Mouse (Mus musculus): Measurements from ENCODE around the gene Coq10a. TPM values are rescaled to one million over a fixed set of nuclear protein-coding genes. Genes with fewer than 3 reads are reported as not detected.
"Not testable (repeated sequence)": the region's sequence is repeated elsewhere in the genome, so short reads cannot be mapped to it uniquely, and the experiment has no call there.

Coq10a gene
- polyA plus RNA-seq, 1 experiment: 79.1 TPM

- peaks cover 12% of the 10 kb centered on the region for H3K36me3 ChIP-seq (ENCODE audit: control insufficient read depth, insufficient read depth, low read length)
- WGBS: under 1% methylated on average over 61 of the region's 61 CpGs
Observed at GRCm38 (mm10) chr10:128337306-128338181, 31.3 kb downstream of the Coq10a start, which contains the start of gene Cs. Cs (plus strand) TSS chr10:128337734.

GRCm38 (mm10) chr10:128336597-128336996, 32.2 kb downstream of the Coq10a start:
- Histone ChIP-seq H3K27ac (ENCODE audit: insufficient read depth, low read depth, low read length) (peak overlapping the region; percentile 89), H3K4me3 (ENCODE audit: low read depth, low read length) (no peak overlapping the region)
- 33% methylated on average over 3 of the region's 3 CpGs for WGBS

More at GRCm38 (mm10) chr10:128337306-128338181, 31.3 kb downstream of the Coq10a start, which contains the start of gene Cs:
- TF ChIP-seq POLR2A (IDR thresholded peaks at IDR 0.05; ENCODE audit: low read depth, low read length) (peak; percentile 72), CTCF (IDR thresholded peaks at IDR 0.05; ENCODE audit: extremely low read depth, insufficient read length, insufficient replicate concordance, low read depth, low read length) (no peak)
- peaks cover 2% of the 10 kb centered on the region for H3K4me1 ChIP-seq (ENCODE audit: control insufficient read depth, insufficient read depth, insufficient read length, low read length)
- no peaks in the 10 kb centered on the region for H3K27me3 ChIP-seq (ENCODE audit: control insufficient read depth, insufficient read depth, low read length)
- peak within 1 kb of the TSS; percentile 76 for H3K4me3 ChIP-seq (ENCODE audit: low read depth, low read length)
- peak within 1 kb of the TSS; percentile 95 for H3K27ac ChIP-seq (ENCODE audit: insufficient read depth, low read depth, low read length)

GRCm38 (mm10) chr10:128336195-128336594, 32.6 kb downstream of the Coq10a start:
- Histone ChIP-seq H3K4me3 (ENCODE audit: low read depth, low read length) (no peak overlapping the region), H3K36me3 (ENCODE audit: control insufficient read depth, insufficient read depth, low read length) (peaks cover 8% of the 10 kb centered on the region), H3K27ac (ENCODE audit: insufficient read depth, low read depth, low read length) (peak overlapping the region; percentile 86), H3K4me1 (ENCODE audit: control insufficient read depth, insufficient read depth, insufficient read length, low read length) (peaks cover 2% of the 10 kb centered on the region), H3K27me3 (ENCODE audit: control insufficient read depth, insufficient read depth, low read length) (no peaks in the 10 kb centered on the region)
- no peak for TF ChIP-seq POLR2A (IDR thresholded peaks at IDR 0.05; ENCODE audit: low read depth, low read length)
- no peak for TF ChIP-seq CTCF (IDR thresholded peaks at IDR 0.05; ENCODE audit: extremely low read depth, insufficient read length, insufficient replicate concordance, low read depth, low read length)
- WGBS: 58% methylated on average over 3 of the region's 3 CpGs

More at GRCm38 (mm10) chr10:128336597-128336996, 32.2 kb downstream of the Coq10a start:
- H3K4me1 ChIP-seq (ENCODE audit: control insufficient read depth, insufficient read depth, insufficient read length, low read length): peaks cover 2% of the 10 kb centered on the region
- peaks cover 12% of the 10 kb centered on the region for H3K36me3 ChIP-seq (ENCODE audit: control insufficient read depth, insufficient read depth, low read length)
- TF ChIP-seq POLR2A (IDR thresholded peaks at IDR 0.05; ENCODE audit: low read depth, low read length) (no peak), CTCF (IDR thresholded peaks at IDR 0.05; ENCODE audit: extremely low read depth, insufficient read length, insufficient replicate concordance, low read depth, low read length) (no peak)
- no peaks in the 10 kb centered on the region for H3K27me3 ChIP-seq (ENCODE audit: control insufficient read depth, insufficient read depth, low read length)

GRCm38 (mm10) chr10:128335582-128335981, 33.2 kb downstream of the Coq10a start:
- TF ChIP-seq CTCF (IDR thresholded peaks at IDR 0.05; ENCODE audit: extremely low read depth, insufficient read length, insufficient replicate concordance, low read depth, low read length): no peak
- H3K27ac ChIP-seq (ENCODE audit: insufficient read depth, low read depth, low read length): peak overlapping the region; percentile 86
- 0% methylated on average over 4 of the region's 4 CpGs for WGBS

GRCm38 (mm10) chr10:128332358-128333249, 36.2 kb downstream of the Coq10a start:
- not testable (repeated sequence) for H3K4me1 ChIP-seq (ENCODE audit: control insufficient read depth, insufficient read depth, insufficient read length, low read length); H3K36me3 ChIP-seq (ENCODE audit: control insufficient read depth, insufficient read depth, low read length); H3K4me3 ChIP-seq (ENCODE audit: low read depth, low read length); H3K27ac ChIP-seq (ENCODE audit: insufficient read depth, low read depth, low read length); H3K27me3 ChIP-seq (ENCODE audit: control insufficient read depth, insufficient read depth, low read length)
- WGBS: 65% methylated on average over 6 of the region's 6 CpGs

More at GRCm38 (mm10) chr10:128335582-128335981, 33.2 kb downstream of the Coq10a start:
- Histone ChIP-seq H3K4me1 (ENCODE audit: control insufficient read depth, insufficient read depth, insufficient read length, low read length) (peaks cover 2% of the 10 kb centered on the region), H3K27me3 (ENCODE audit: control insufficient read depth, insufficient read depth, low read length) (no peaks in the 10 kb centered on the region), H3K36me3 (ENCODE audit: control insufficient read depth, insufficient read depth, low read length) (peaks cover 7% of the 10 kb centered on the region), H3K4me3 (ENCODE audit: low read depth, low read length) (no peak overlapping the region)

DNA sequence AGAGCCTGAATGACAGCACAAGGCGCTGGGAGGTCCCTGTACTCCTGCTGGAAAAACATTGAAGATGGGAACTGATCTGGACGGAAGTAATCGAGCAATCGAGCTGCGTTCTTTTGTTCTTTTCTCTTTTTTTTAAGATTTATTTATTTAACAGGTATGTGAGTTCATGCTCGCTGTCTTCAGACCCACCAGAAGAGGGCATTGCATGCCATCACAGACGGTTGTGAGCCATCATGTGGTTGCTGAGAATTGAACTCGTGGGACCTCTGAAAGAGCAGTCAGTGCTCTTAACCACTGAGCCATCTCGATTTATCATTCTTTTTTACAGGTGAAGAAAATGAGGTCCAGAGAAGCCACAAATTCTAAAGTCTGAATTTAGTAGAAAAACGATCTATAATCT, 41.2 kb downstream of the Coq10a start:
- peaks cover 26% of the 10 kb centered on the region for H3K36me3 ChIP-seq (ENCODE audit: control insufficient read depth, insufficient read depth, low read length)
- 83% methylated on average over 10 of the region's 10 CpGs for WGBS
- H3K4me3 ChIP-seq (ENCODE audit: low read depth, low read length): no peak overlapping the region
- no peaks in the 10 kb centered on the region for H3K27me3 ChIP-seq (ENCODE audit: control insufficient read depth, insufficient read depth, low read length)
- peaks cover 6% of the 10 kb centered on the region; the same call in 1 of the 2 replicates for H3K4me1 ChIP-seq (ENCODE audit: control insufficient read depth, insufficient read depth, insufficient read length, low read length)
- no peak for TF ChIP-seq CTCF (IDR thresholded peaks at IDR 0.05; ENCODE audit: extremely low read depth, insufficient read length, insufficient replicate concordance, low read depth, low read length)
- TF ChIP-seq POLR2A (IDR thresholded peaks at IDR 0.05; ENCODE audit: low read depth, low read length): no peak
- H3K27ac ChIP-seq (ENCODE audit: insufficient read depth, low read depth, low read length): no peak overlapping the region

- H3K27ac ChIP-seq (ENCODE audit: insufficient read depth, low read depth, low read length): no peak overlapping the region
- peaks cover 6% of the 10 kb centered on the region; the same call in 1 of the 2 replicates for H3K4me1 ChIP-seq (ENCODE audit: control insufficient read depth, insufficient read depth, insufficient read length, low read length)
- no peak overlapping the region for H3K4me3 ChIP-seq (ENCODE audit: low read depth, low read length)
- H3K27me3 ChIP-seq (ENCODE audit: control insufficient read depth, insufficient read depth, low read length): no peaks in the 10 kb centered on the region
- 90% methylated on average over 8 of the region's 8 CpGs for WGBS
- peaks cover 26% of the 10 kb centered on the region for H3K36me3 ChIP-seq (ENCODE audit: control insufficient read depth, insufficient read depth, low read length)
- TF ChIP-seq POLR2A (IDR thresholded peaks at IDR 0.05; ENCODE audit: low read depth, low read length) (no peak), CTCF (IDR thresholded peaks at IDR 0.05; ENCODE audit: extremely low read depth, insufficient read length, insufficient replicate concordance, low read depth, low read length) (no peak)
Observed at GRCm38 (mm10) chr10:128326825-128327224, 42.0 kb downstream of the Coq10a start.

All from small intestine, adult 2 months (tissue).